Mouse (Mus musculus): ENCODE results near the gene Ptk7. TPM values are rescaled to one million over a fixed set of nuclear protein-coding genes. Genes with fewer than 3 reads are reported as not detected.

The Ptk7 gene
- polyA plus RNA-seq, 1 experiment from 2014 or later, result 15.3 TPM

DNA sequence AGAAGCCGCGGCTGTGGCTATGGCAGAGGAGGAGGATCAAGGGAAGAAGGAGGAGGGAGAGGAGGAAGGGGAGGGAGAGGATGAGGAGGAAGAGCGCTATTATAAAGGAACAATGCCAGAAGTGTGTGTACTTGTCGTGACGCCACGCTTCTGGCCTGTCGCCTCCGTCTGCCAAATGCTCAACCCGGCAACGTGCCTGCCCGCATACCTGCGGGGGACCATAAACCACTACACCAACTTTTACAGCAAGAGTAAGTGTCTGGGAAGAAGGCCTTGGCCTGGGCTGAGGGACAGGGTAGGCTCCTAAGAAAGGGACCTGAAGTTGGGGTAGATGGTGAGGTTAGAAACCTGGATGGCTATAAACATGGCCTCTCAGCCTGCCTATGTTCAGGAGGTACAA lies 32.7 kb upstream of the Ptk7 start:
- Histone ChIP-seq H3K4me2 (ENCODE audit: low read length) (no peak overlapping the region), H3K9me3 (replicated peaks; ENCODE audit: control insufficient read depth, low read length) (no peaks in the 10 kb centered on the region), H3K36me3 (ENCODE audit: control insufficient read depth, insufficient read depth, low read length) (peaks cover 95% of the 10 kb centered on the region), H3K4me3 (ENCODE audit: low read depth, low read length) (no peak overlapping the region), H3K9ac (ENCODE audit: low read length) (no peak overlapping the region), H3K27me3 (replicated peaks; ENCODE audit: control insufficient read depth, insufficient read depth, low read length) (no peaks in the 10 kb centered on the region), H3K27ac (ENCODE audit: low read depth, low read length) (no peak overlapping the region), H3K4me1 (ENCODE audit: control insufficient read depth, insufficient read depth, low read length) (no peaks in the 10 kb centered on the region)
- ATAC-seq (no peak), DNase-seq (ENCODE audit: low spot score) (no peak)
- 91% methylated on average over 12 of the region's 12 CpGs for WGBS

DNA sequence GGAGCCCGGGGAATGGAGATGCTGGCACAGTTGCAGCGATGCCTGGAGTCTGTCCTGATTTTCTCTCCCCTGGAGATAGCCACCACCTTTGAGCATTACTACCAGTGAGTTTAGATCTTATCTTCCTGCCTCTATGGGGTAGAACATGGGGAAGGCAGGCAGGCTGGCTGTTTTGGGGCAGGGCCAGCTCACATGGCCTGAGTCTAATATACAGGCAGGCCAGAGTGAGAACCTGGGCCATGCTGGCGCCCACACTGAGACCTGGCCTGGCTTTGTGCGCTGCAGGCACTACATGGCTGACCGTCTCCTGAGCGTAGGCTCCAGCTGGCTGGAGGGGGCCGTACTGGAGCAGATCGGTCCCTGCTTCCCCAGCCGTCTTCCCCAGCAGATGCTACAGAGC lies 32.0 kb upstream of the Ptk7 start:
- Histone ChIP-seq H3K4me3 (ENCODE audit: low read depth, low read length) (no peak overlapping the region), H3K4me1 (ENCODE audit: control insufficient read depth, insufficient read depth, low read length) (no peaks in the 10 kb centered on the region), H3K36me3 (ENCODE audit: control insufficient read depth, insufficient read depth, low read length) (peaks cover 95% of the 10 kb centered on the region), H3K27me3 (replicated peaks; ENCODE audit: control insufficient read depth, insufficient read depth, low read length) (no peaks in the 10 kb centered on the region), H3K9ac (ENCODE audit: low read length) (no peak overlapping the region), H3K27ac (ENCODE audit: low read depth, low read length) (no peak overlapping the region), H3K4me2 (ENCODE audit: low read length) (no peak overlapping the region), H3K9me3 (replicated peaks; ENCODE audit: control insufficient read depth, low read length) (no peaks in the 10 kb centered on the region)
- 93% methylated on average over 9 of the region's 9 CpGs for WGBS
- DNase-seq (ENCODE audit: low spot score), result no peak
- no peak for ATAC-seq

DNA sequence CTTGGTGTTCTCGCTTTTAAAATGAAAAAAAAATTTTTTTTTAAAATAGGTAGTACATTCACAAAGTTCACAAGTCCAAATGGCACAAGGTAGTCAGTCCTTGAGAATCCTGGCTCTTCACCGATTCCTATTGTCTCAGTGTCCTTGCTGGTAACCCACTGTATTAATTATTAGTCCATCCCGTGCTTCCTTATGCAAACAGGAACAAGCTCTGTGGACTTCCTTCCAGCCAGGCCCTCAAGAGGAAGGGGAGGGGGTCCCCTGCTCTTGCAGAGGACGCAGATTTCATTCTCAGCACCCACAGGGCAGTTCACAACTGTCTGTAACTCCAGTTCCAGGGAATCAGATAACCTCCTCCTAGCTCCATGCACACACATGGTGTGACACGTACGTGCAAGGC lies 26.8 kb upstream of the Ptk7 start:
- Histone ChIP-seq H3K4me2 (ENCODE audit: low read length) (no peak overlapping the region), H3K9me3 (replicated peaks; ENCODE audit: control insufficient read depth, low read length) (no peaks in the 10 kb centered on the region), H3K27me3 (replicated peaks; ENCODE audit: control insufficient read depth, insufficient read depth, low read length) (no peaks in the 10 kb centered on the region), H3K9ac (ENCODE audit: low read length) (no peak overlapping the region), H3K36me3 (ENCODE audit: control insufficient read depth, insufficient read depth, low read length) (peaks cover 80% of the 10 kb centered on the region), H3K4me3 (ENCODE audit: low read depth, low read length) (no peak overlapping the region), H3K4me1 (ENCODE audit: control insufficient read depth, insufficient read depth, low read length) (peaks cover 15% of the 10 kb centered on the region), H3K27ac (ENCODE audit: low read depth, low read length) (no peak overlapping the region)
- WGBS, result 92% methylated on average over 6 of the region's 6 CpGs
- ATAC-seq (no peak), DNase-seq (ENCODE audit: low spot score) (no peak)

DNA sequence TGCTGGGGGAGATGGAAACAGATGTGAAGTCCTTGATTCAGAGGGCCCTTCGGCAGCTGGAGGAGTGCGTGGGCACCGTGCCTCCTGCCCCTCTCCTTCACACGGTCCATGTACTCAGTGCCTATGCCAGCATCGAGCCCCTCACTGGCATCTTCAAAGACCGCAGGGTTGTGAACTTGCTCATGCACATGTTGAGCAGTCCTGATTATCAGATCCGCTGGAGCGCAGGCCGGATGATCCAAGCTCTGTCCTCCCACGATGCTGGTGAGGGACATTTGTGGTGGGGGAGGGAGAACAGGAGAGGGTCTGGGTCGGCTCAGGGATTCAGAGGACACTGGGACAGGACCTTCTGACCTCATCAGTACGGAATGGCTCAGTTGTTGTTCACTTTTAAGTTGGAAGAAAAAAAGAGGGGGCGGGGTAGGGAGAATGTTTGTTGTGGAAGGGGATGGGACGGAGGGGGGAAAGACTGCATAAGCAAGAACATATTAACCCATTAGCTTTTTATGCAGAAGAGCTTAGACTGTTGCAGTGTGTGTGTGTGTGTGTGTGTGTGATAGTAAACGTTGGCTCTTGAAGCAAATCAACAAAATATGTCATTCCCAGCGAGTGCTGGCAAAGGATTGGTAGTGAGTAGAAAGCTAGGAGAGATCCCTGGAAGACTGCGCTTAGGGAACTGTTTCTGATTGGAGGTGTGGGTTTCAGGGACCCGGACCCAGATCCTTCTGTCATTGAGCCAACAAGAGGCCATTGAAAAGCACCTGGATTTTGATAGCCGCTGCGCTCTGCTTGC lies 22.6 kb upstream of the Ptk7 start:
- no peak overlapping the region for H3K4me3 ChIP-seq (ENCODE audit: low read depth, low read length)
- peaks cover 22% of the 10 kb centered on the region for H3K4me1 ChIP-seq (ENCODE audit: control insufficient read depth, insufficient read depth, low read length)
- peaks cover 49% of the 10 kb centered on the region for H3K36me3 ChIP-seq (ENCODE audit: control insufficient read depth, insufficient read depth, low read length)
- H3K9me3 ChIP-seq (replicated peaks; ENCODE audit: control insufficient read depth, low read length), result no peaks in the 10 kb centered on the region
- no peak for ATAC-seq
- H3K4me2 ChIP-seq (ENCODE audit: low read length), result peak overlapping the region; percentile 82
- DNase-seq (ENCODE audit: low spot score), result peak; percentile 47
- H3K27me3 ChIP-seq (replicated peaks; ENCODE audit: control insufficient read depth, insufficient read depth, low read length), result no peaks in the 10 kb centered on the region
- H3K9ac ChIP-seq (ENCODE audit: low read length), result peak overlapping the region; percentile 93
- WGBS, result 77% methylated on average over 20 of the region's 20 CpGs
- no peak overlapping the region for H3K27ac ChIP-seq (ENCODE audit: low read depth, low read length)

DNA sequence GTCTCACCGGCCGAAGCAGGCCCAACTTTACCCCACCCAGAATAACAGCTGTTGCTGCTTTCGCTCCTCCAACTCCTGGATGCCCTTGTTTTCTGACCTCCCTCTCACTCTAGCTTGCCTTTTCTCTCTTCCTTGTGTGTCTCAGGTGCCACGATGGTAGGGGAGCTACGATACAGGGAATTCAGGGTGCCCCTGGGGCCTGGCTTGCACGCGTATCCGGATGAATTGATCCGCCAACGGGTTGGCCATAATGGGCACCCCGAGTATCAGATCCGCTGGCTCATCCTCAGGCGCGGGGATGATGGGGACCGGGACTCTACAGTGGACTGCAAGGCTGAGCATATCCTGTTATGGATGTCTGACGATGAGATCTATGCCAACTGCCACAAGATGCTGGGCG lies 22.0 kb upstream of the Ptk7 start:
- no peaks in the 10 kb centered on the region for H3K9me3 ChIP-seq (replicated peaks; ENCODE audit: control insufficient read depth, low read length)
- peaks cover 26% of the 10 kb centered on the region for H3K4me1 ChIP-seq (ENCODE audit: control insufficient read depth, insufficient read depth, low read length)
- 0 out of 2 replicates have a peak overlapping the region, but pooled peaks have one; percentile 92 for H3K27ac ChIP-seq (ENCODE audit: low read depth, low read length)
- peaks cover 43% of the 10 kb centered on the region for H3K36me3 ChIP-seq (ENCODE audit: control insufficient read depth, insufficient read depth, low read length)
- H3K27me3 ChIP-seq (replicated peaks; ENCODE audit: control insufficient read depth, insufficient read depth, low read length), result no peaks in the 10 kb centered on the region
- WGBS, result 77% methylated on average over 17 of the region's 17 CpGs
- peak overlapping the region; percentile 82 for H3K4me2 ChIP-seq (ENCODE audit: low read length)
- peak overlapping the region; percentile 66 for H3K4me3 ChIP-seq (ENCODE audit: low read depth, low read length)
- ATAC-seq (no peak), DNase-seq (ENCODE audit: low spot score) (no peak)
- H3K9ac ChIP-seq (ENCODE audit: low read length), result peak overlapping the region; percentile 93

DNA sequence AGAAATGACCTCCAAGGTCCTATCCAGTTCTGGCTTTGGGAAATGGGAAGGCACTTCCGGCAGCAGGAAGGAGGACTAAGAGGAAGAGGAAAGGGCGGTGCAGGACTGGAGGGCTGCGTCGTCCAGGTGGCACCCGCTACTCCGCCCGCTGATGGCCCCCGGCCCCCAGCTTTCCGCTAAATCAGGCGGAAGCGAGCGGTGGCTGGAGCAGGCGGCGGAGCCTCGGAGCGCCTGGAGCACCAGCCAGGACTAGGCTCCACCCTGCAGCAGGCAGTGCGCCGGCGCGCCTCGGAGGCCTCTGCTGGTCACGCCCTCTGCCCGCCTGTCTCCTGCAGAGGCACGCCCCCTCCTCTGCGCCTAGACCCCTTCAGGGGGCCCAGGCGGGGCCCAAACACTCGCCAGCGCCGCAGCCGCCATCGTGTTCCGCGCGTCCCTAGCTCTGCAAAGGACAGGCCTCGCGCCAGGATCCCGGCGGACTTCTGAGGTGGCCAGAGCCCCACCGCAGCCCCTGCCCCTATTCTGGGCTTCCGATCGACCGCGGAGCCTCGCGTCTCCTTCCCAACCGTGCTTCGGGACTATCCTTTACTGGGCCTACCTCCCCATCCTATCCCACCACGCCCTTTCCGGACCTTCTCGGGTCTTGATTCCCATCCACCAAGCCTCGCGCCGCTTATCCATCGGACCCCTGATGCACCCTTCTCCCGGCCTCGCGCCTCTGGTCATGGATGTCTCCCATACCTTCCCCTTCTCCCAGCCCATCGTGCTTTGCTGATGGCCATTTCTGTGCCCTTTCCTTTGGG lies 21.1 kb upstream of the Ptk7 start, which contains the start of gene Cul7:
Gene Cul7, plus strand, starts transcription at position 106 of the 800 bp plus-strand sequence.
- peak within 1 kb of the TSS; percentile 93 for H3K9ac ChIP-seq (ENCODE audit: low read length)
- ATAC-seq (peak; percentile 94), DNase-seq (ENCODE audit: low spot score) (peak; percentile 98)
- H3K9me3 ChIP-seq (replicated peaks; ENCODE audit: control insufficient read depth, low read length), result no peaks in the 10 kb centered on the region
- no peaks in the 10 kb centered on the region for H3K27me3 ChIP-seq (replicated peaks; ENCODE audit: control insufficient read depth, insufficient read depth, low read length)
- H3K27ac ChIP-seq (ENCODE audit: low read depth, low read length), result peak within 1 kb of the TSS; percentile 92
- H3K4me2 ChIP-seq (ENCODE audit: low read length), result peak within 1 kb of the TSS; percentile 82
- peaks cover 26% of the 10 kb centered on the region for H3K4me1 ChIP-seq (ENCODE audit: control insufficient read depth, insufficient read depth, low read length)
- peaks cover 34% of the 10 kb centered on the region for H3K36me3 ChIP-seq (ENCODE audit: control insufficient read depth, insufficient read depth, low read length)
- H3K4me3 ChIP-seq (ENCODE audit: low read depth, low read length), result peak within 1 kb of the TSS; percentile 66
- under 1% methylated on average over 51 of the region's 58 CpGs for whole genome bisulfite sequencing

DNA sequence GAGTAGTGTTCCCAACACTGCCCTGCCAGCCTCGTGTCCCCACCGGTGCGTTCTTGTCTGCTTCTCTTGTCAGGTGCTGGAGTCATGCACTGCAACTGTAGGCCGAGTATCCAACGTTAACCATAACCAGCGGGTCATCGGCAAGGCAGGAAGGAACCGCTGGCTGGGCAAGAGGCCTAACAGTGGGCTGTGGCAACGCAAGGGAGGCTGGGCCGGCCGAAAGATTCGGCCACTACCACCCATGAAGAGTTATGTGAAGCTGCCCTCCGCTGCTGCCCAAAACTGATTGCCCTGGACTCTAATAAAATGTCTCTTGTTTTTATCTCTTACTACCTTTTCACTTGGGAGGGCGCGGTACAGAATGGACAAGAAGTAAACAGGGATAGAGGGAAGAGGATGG lies 20.5 kb upstream of the Ptk7 start:
- ATAC-seq (no peak), DNase-seq (ENCODE audit: low spot score) (no peak)
- 38% methylated on average over 15 of the region's 15 CpGs for WGBS
- H3K27ac ChIP-seq (ENCODE audit: low read depth, low read length), result peak overlapping the region; percentile 92
- H3K4me2 ChIP-seq (ENCODE audit: low read length), result peak overlapping the region; percentile 82
- no peaks in the 10 kb centered on the region for H3K9me3 ChIP-seq (replicated peaks; ENCODE audit: control insufficient read depth, low read length)
- H3K27me3 ChIP-seq (replicated peaks; ENCODE audit: control insufficient read depth, insufficient read depth, low read length), result no peaks in the 10 kb centered on the region
- peak overlapping the region; percentile 66 for H3K4me3 ChIP-seq (ENCODE audit: low read depth, low read length)
- H3K9ac ChIP-seq (ENCODE audit: low read length), result peak overlapping the region; percentile 93
- H3K36me3 ChIP-seq (ENCODE audit: control insufficient read depth, insufficient read depth, low read length), result peaks cover 33% of the 10 kb centered on the region
- peaks cover 30% of the 10 kb centered on the region for H3K4me1 ChIP-seq (ENCODE audit: control insufficient read depth, insufficient read depth, low read length)

DNA sequence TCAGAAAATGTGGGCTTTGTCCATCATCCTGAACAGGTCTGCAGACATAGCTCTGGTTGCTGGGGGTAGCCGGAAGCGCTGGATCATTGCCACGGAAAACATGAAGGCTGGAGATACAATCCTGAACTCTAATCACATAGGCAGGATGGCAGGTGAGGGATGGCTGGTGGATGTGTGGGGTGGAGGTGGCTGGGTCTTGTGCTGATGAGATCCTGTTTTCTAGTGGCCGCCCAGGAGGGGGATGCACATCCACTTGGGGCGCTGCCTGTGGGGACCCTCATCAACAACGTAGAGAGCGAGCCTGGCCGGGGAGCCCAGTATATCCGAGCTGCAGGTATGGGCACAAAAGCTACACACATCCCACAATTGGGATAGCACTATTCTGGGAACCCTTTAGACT lies 19.1 kb upstream of the Ptk7 start:
- Histone ChIP-seq H3K4me1 (ENCODE audit: control insufficient read depth, insufficient read depth, low read length) (peaks cover 33% of the 10 kb centered on the region), H3K4me2 (ENCODE audit: low read length) (no peak overlapping the region), H3K9ac (ENCODE audit: low read length) (no peak overlapping the region), H3K36me3 (ENCODE audit: control insufficient read depth, insufficient read depth, low read length) (peaks cover 20% of the 10 kb centered on the region), H3K4me3 (ENCODE audit: low read depth, low read length) (no peak overlapping the region), H3K27me3 (replicated peaks; ENCODE audit: control insufficient read depth, insufficient read depth, low read length) (no peaks in the 10 kb centered on the region), H3K27ac (ENCODE audit: low read depth, low read length) (no peak overlapping the region), H3K9me3 (replicated peaks; ENCODE audit: control insufficient read depth, low read length) (no peaks in the 10 kb centered on the region)
- WGBS, result 92% methylated on average over 9 of the region's 9 CpGs
- DNase-seq (ENCODE audit: low spot score) (no peak), ATAC-seq (no peak)

DNA sequence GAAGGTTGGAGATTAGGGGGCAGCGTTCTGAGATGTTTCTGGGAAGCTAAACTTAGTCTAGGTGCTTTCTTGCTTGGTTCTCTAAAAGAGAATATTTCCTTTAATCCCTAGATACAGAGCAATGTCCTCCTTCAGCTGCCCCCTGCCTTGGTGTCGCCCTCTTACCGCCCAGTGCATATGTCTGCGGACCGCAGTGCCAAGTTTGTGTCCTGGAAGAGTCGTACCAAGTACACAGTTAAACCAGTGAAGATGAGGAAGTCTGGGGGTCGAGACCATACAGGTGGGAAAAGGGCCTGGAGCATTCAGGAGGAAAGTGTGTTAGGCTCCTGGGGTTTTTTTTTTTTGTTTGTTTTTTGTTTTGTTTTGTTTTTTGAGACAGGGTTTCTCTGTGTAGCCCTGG lies 18.0 kb upstream of the Ptk7 start:
- Histone ChIP-seq H3K9me3 (replicated peaks; ENCODE audit: control insufficient read depth, low read length) (no peaks in the 10 kb centered on the region), H3K9ac (ENCODE audit: low read length) (no peak overlapping the region), H3K4me2 (ENCODE audit: low read length) (no peak overlapping the region), H3K4me3 (ENCODE audit: low read depth, low read length) (no peak overlapping the region), H3K4me1 (ENCODE audit: control insufficient read depth, insufficient read depth, low read length) (peaks cover 31% of the 10 kb centered on the region), H3K27ac (ENCODE audit: low read depth, low read length) (no peak overlapping the region), H3K36me3 (ENCODE audit: control insufficient read depth, insufficient read depth, low read length) (peaks cover 19% of the 10 kb centered on the region), H3K27me3 (replicated peaks; ENCODE audit: control insufficient read depth, insufficient read depth, low read length) (no peaks in the 10 kb centered on the region)
- ATAC-seq (no peak), DNase-seq (ENCODE audit: low spot score) (no peak)
- WGBS, result 93% methylated on average over 7 of the region's 7 CpGs
